In genomic region chr10:63429785-63430305, GRCm38 (mm10) we compare ENCODE assay signal across 8 mouse cellular contexts. TPM values are rescaled to one million over a fixed set of nuclear protein-coding genes. Genes with fewer than 3 reads are reported as not detected.
DNase-seq lines count a peak whose midpoint lies in the region; ATAC-seq lines count a peak whose summit lies in the region.

Gene Ctnna3 (plus strand): TSS chr10:63430098.

- DNase-seq in adipocyte (ENCODE audit: low spot score): peak; percentile 76
- DNase-seq in embryo, embryonic 10 days (ENCODE audit: low spot score): peak; percentile 95
- DNase-seq in gastrocnemius, postnatal 10 days: peak; percentile 79
- peak; percentile 98 for DNase-seq in induced T-regulatory cell, adult 2 months (ENCODE audit: low read depth)
- DNase-seq in left cerebral cortex, adult 9 months (ENCODE audit: low spot score in 2 of 2): peak; percentile 86 to 91
- peak; percentile 85 for DNase-seq in right cerebral cortex, postnatal 14 days
- DNase-seq in yolk sac, embryonic 10.5 days (ENCODE audit: low spot score): peak; percentile 94

- peak; percentile 79 for ATAC-seq in megakaryocyte progenitor cell, adult 5-6 weeks (replicated peaks; ENCODE audit: poor library complexity)

RNA-seq across cellular contexts. Expression of gene Ctnna3, which starts in this region (rescaled TPM):
- 10 to 100 TPM; 23.0 to 24.9 TPM for total RNA-seq in gastrocnemius, postnatal 10 days (2021)
- total RNA-seq in megakaryocyte progenitor cell, adult 5-6 weeks (2015): not detected in 2 replicates
- total RNA-seq in megakaryocyte progenitor cell, adult 5-6 weeks (2017): not detected in 2 replicates

Comparison
In these comparisons a context has a peak if more than half of its experiments do, and no peak if none do; other contexts are left out.
1. Peak in every context shown above with its lines: DNase-seq and ATAC-seq.
2. RNA of gene Ctnna3 (total RNA-seq): 23.0 to 24.9 TPM in gastrocnemius, postnatal 10 days; not detected in megakaryocyte progenitor cell, adult 5-6 weeks; every median in the first group is over 10 times any median in the second.
3. Peak in ATAC-seq in megakaryocyte progenitor cell, adult 5-6 weeks; RNA of the gene not detected or under 1 TPM.